Mouse (Mus musculus) ovary, adult 2 months (tissue): ENCODE measurements around the gene Prss3. TPM values are rescaled to one million over a fixed set of nuclear protein-coding genes. Genes with fewer than 3 reads are reported as not detected.

Experiments used
- polyA plus RNA-seq: library from polyadenylated mRNA; depleted of rRNA; stranded (reverse); fragments of >200 nt; gene quantifications from 2 replicates; pipeline ENCODE4 v1.2.3, GENCODE M21; 2012; rRNA removed

The Prss3 gene
- not detected in 2 replicates for polyA plus RNA-seq

GRCm38 (mm10) chr6:41377578-41377977 is at the start of gene Prss3:
Gene Prss3, minus strand, starts transcription at chr6:41377678.

GRCm38 (mm10) chr6:41392056-41392455 is 14.6 kb upstream of the Prss3 start, which contains the start of gene Gm5771:
Gene Gm5771, plus strand, starts transcription at chr6:41392356.

GRCm38 (mm10) chr6:41353932-41354331 is 23.5 kb downstream of the Prss3 start, which contains the start of gene Try10:
Gene Try10, plus strand, starts transcription at chr6:41354105.

Other genes with a start within 250 kb of the Prss3 start
- gene Try4, start 75.4 kb downstream of the Prss3 start, polyA plus RNA-seq, result 0.68 and 4.7 TPM in 2 replicates
- gene Try5, start 60.8 kb downstream of the Prss3 start, polyA plus RNA-seq, result 0.61 and 2.0 TPM in 2 replicates
- not detected in 2 replicates for gene Try10, start 23.6 kb downstream of the Prss3 start, polyA plus RNA-seq
- not detected in 2 replicates for gene Gm5771, start 14.7 kb upstream of the Prss3 start, polyA plus RNA-seq
- not detected in 2 replicates for gene Gm10334, start 68.5 kb upstream of the Prss3 start, polyA plus RNA-seq
- not detected in 2 replicates for gene Prss1, start 81.3 kb upstream of the Prss3 start, polyA plus RNA-seq
- 1.4 and 5.8 TPM in 2 replicates for gene Prss2, start 144.1 kb upstream of the Prss3 start, polyA plus RNA-seq
- 40.8 and 41.1 TPM in 2 replicates for gene Ephb6, start 227.8 kb upstream of the Prss3 start, polyA plus RNA-seq